Comparison of ENCODE assay signal across 8 mouse cellular contexts in genomic region chr5:103760425-103761131, GRCm38 (mm10).
DNase-seq lines count a peak whose midpoint lies in the region; ATAC-seq and TF ChIP-seq lines count a peak whose summit lies in the region.

No protein-coding gene starts in this region.

- 0 out of 2 replicates have a peak overlapping the region, but pooled peaks have one; percentile 4 for H3K9ac ChIP-seq in ES-Bruce4 (ENCODE audit: low read depth, poor library complexity, severe bottlenecking)
- H3K9ac ChIP-seq in forebrain, embryonic 11.5 days (ENCODE audit: low read length), result peak overlapping the region; percentile 47
- H3K9ac ChIP-seq in hindbrain, embryonic 13.5 days, result peak overlapping the region; percentile 40
- H3K9ac ChIP-seq in midbrain, embryonic 15.5 days, result no peak overlapping the region; the same call in 1 of the 2 replicates
- H3K9ac ChIP-seq in stomach, embryonic 14.5 days (replicated peaks; ENCODE audit: low read depth, low read length), result no peak overlapping the region; the same call in 1 of the 2 replicates

- 0 out of 2 replicates have a peak overlapping the region, but pooled peaks have one; percentile 1 for H3K27ac ChIP-seq in ES-Bruce4 (ENCODE audit: insufficient read depth, low read length)
- peak overlapping the region; percentile 81 for H3K27ac ChIP-seq in bone marrow, adult 2 months (ENCODE audit: control insufficient read depth, insufficient read depth, low read depth, low read length, poor library complexity)
- no peak overlapping the region for H3K27ac ChIP-seq in forebrain, embryonic 11.5 days (ENCODE audit: low read depth, low read length)
- peak overlapping the region; percentile 58; the same call in 1 of the 2 replicates for H3K27ac ChIP-seq in hindbrain, embryonic 13.5 days
- no peak overlapping the region for H3K27ac ChIP-seq in midbrain, embryonic 15.5 days
- H3K27ac ChIP-seq in stomach, embryonic 14.5 days (ENCODE audit: low read length), result no peak overlapping the region

- peak; percentile 60 for DNase-seq in forebrain, embryonic 11.5 days (ENCODE audit: low spot score)
- DNase-seq in liver, result peak; percentile 60
- no peak for DNase-seq in left cerebral cortex, adult 18-20 months (ENCODE audit: low spot score in 2 of 2)

- TF ChIP-seq EP300 in ES-Bruce4 (IDR thresholded peaks at IDR 0.05; ENCODE audit: insufficient read depth, low read depth, low read length), result no peak; the same call in 1 of the 2 replicates

- peaks cover 1% of the 10 kb centered on the region for H3K4me1 ChIP-seq in ES-Bruce4 (ENCODE audit: control insufficient read depth, insufficient read depth, low read length)
- H3K4me1 ChIP-seq in bone marrow, adult 2 months (ENCODE audit: control insufficient read depth, insufficient read depth, low read length), result peaks cover 16% of the 10 kb centered on the region
- peaks cover 9% of the 10 kb centered on the region; the same call in 1 of the 2 replicates for H3K4me1 ChIP-seq in forebrain, embryonic 11.5 days (replicated peaks; ENCODE audit: control insufficient read depth, insufficient read depth, low read length)
- peaks cover 19% of the 10 kb centered on the region for H3K4me1 ChIP-seq in hindbrain, embryonic 13.5 days (replicated peaks)
- H3K4me1 ChIP-seq in midbrain, embryonic 15.5 days, result peaks cover 14% of the 10 kb centered on the region
- H3K4me1 ChIP-seq in stomach, embryonic 14.5 days (ENCODE audit: control insufficient read depth, insufficient read depth, low read length), result peaks cover 15% of the 10 kb centered on the region

- H3K9me3 ChIP-seq in ES-Bruce4 (replicated peaks; ENCODE audit: control insufficient read depth, insufficient read depth, low read length, poor library complexity, severe bottlenecking), result no peaks in the 10 kb centered on the region; the same call in 1 of the 2 replicates
- H3K9me3 ChIP-seq in forebrain, embryonic 11.5 days (ENCODE audit: control insufficient read depth, low read length), result no peaks in the 10 kb centered on the region; the same call in 1 of the 2 replicates
- no peaks in the 10 kb centered on the region for H3K9me3 ChIP-seq in hindbrain, embryonic 13.5 days
- no peaks in the 10 kb centered on the region for H3K9me3 ChIP-seq in midbrain, embryonic 15.5 days
- no peaks in the 10 kb centered on the region for H3K9me3 ChIP-seq in stomach, embryonic 14.5 days (ENCODE audit: control insufficient read depth, low read depth, low read length)

- no peak for TF ChIP-seq CTCF in ES-Bruce4 (IDR thresholded peaks at IDR 0.05; ENCODE audit: low read depth, low read length)
- no peak for TF ChIP-seq CTCF in bone marrow, adult 2 months (IDR thresholded peaks at IDR 0.05; ENCODE audit: control insufficient read depth, insufficient read depth, low read length)

- ATAC-seq in forebrain, embryonic 11.5 days (replicated peaks; ENCODE audit: low FRiP score), result peak; percentile 69
- peak; percentile 43; the same call in 1 of the 2 replicates for ATAC-seq in hindbrain, embryonic 13.5 days (ENCODE audit: low FRiP score)
- ATAC-seq in midbrain, embryonic 15.5 days (replicated peaks), result peak; percentile 37; the same call in 1 of the 2 replicates
- ATAC-seq in stomach, embryonic 14.5 days (ENCODE audit: insufficient number of reproducible peaks, insufficient read depth, low FRiP score, low read depth), result peak; percentile 57; the same call in 1 of the 2 replicates

- WGBS in bone marrow, adult 2 months, result under 1% methylated on average over 20 of the region's 20 CpGs
- 3% methylated on average over 20 of the region's 20 CpGs for WGBS in forebrain, embryonic 11.5 days
- 5% methylated on average over 20 of the region's 20 CpGs for WGBS in hindbrain, embryonic 13.5 days
- 5% methylated on average over 20 of the region's 20 CpGs for WGBS in midbrain, embryonic 15.5 days
- WGBS in stomach, embryonic 14.5 days, result 3% methylated on average over 20 of the region's 20 CpGs

- H3K4me2 ChIP-seq in forebrain, embryonic 11.5 days (ENCODE audit: low read depth, low read length, severe bottlenecking), result peak overlapping the region; percentile 60
- H3K4me2 ChIP-seq in hindbrain, embryonic 13.5 days, result peak overlapping the region; percentile 64
- H3K4me2 ChIP-seq in midbrain, embryonic 15.5 days, result peak overlapping the region; percentile 49
- peak overlapping the region; percentile 47 for H3K4me2 ChIP-seq in stomach, embryonic 14.5 days (replicated peaks; ENCODE audit: low read depth, low read length)

- 0 out of 2 replicates have a peak, but pooled peaks cover under 1% of the 10 kb centered on the region for H3K27me3 ChIP-seq in ES-Bruce4 (ENCODE audit: control insufficient read depth, insufficient read depth, low read length, poor library complexity, severe bottlenecking)
- no peaks in the 10 kb centered on the region for H3K27me3 ChIP-seq in forebrain, embryonic 11.5 days (ENCODE audit: control insufficient read depth, insufficient read depth, low read length)
- peaks cover 7% of the 10 kb centered on the region for H3K27me3 ChIP-seq in hindbrain, embryonic 13.5 days
- peaks cover 12% of the 10 kb centered on the region for H3K27me3 ChIP-seq in midbrain, embryonic 15.5 days (replicated peaks)
- no peaks in the 10 kb centered on the region for H3K27me3 ChIP-seq in stomach, embryonic 14.5 days (ENCODE audit: control insufficient read depth, insufficient read depth, low read length)

- H3K4me3 ChIP-seq in ES-Bruce4 (ENCODE audit: low read depth, low read length), result peak overlapping the region; percentile 51
- peak overlapping the region; percentile 55 for H3K4me3 ChIP-seq in bone marrow, adult 2 months (replicated peaks; ENCODE audit: control insufficient read depth, low read depth, low read length)
- H3K4me3 ChIP-seq in forebrain, embryonic 11.5 days (ENCODE audit: low read depth, low read length), result peak overlapping the region; percentile 20
- H3K4me3 ChIP-seq in hindbrain, embryonic 13.5 days, result peak overlapping the region; percentile 33
- H3K4me3 ChIP-seq in midbrain, embryonic 15.5 days, result peak overlapping the region; percentile 28
- H3K4me3 ChIP-seq in stomach, embryonic 14.5 days (ENCODE audit: low read depth, low read length), result peak overlapping the region; percentile 19

- H3K36me3 ChIP-seq in ES-Bruce4 (ENCODE audit: control insufficient read depth, insufficient read depth, low read length, poor library complexity, severe bottlenecking), result no peaks in the 10 kb centered on the region
- H3K36me3 ChIP-seq in forebrain, embryonic 11.5 days (ENCODE audit: control insufficient read depth, insufficient read depth, low read length), result no peaks in the 10 kb centered on the region
- no peaks in the 10 kb centered on the region; the same call in 1 of the 2 replicates for H3K36me3 ChIP-seq in hindbrain, embryonic 13.5 days
- H3K36me3 ChIP-seq in midbrain, embryonic 15.5 days (replicated peaks), result no peaks in the 10 kb centered on the region
- no peaks in the 10 kb centered on the region for H3K36me3 ChIP-seq in stomach, embryonic 14.5 days (ENCODE audit: control insufficient read depth, insufficient read depth, low read length)

- TF ChIP-seq POLR2A in ES-Bruce4 (IDR thresholded peaks at IDR 0.05; ENCODE audit: insufficient read depth, low read length), result no peak
- no peak for TF ChIP-seq POLR2A in bone marrow, adult 2 months (IDR thresholded peaks at IDR 0.05; ENCODE audit: borderline replicate concordance, control insufficient read depth, low read depth, low read length)

Comparison
In these comparisons a context has a peak if more than half of its experiments do, and no peak if none do; other contexts are left out.
1. H3K27ac ChIP-seq: peak in ES-Bruce4 (single experiment), bone marrow, adult 2 months (single experiment) and hindbrain, embryonic 13.5 days (single experiment); none in forebrain, embryonic 11.5 days (single experiment), midbrain, embryonic 15.5 days (single experiment) and stomach, embryonic 14.5 days (single experiment).
2. H3K9ac ChIP-seq: peak in ES-Bruce4 (single experiment), forebrain, embryonic 11.5 days (single experiment) and hindbrain, embryonic 13.5 days (single experiment); none in midbrain, embryonic 15.5 days (single experiment) and stomach, embryonic 14.5 days (single experiment).
3. DNase-seq: peak in forebrain, embryonic 11.5 days (single experiment) and liver (single experiment); none in left cerebral cortex, adult 18-20 months (0 of 2).
4. Peak in every context shown above with its lines, with median percentiles within 50 percentile points of each other: H3K4me3 ChIP-seq, ATAC-seq and H3K4me2 ChIP-seq.